Mouse (Mus musculus): ENCODE measurements around the gene Six3. TPM values are rescaled to one million over a fixed set of nuclear protein-coding genes. Genes with fewer than 3 reads are reported as not detected.
A peak's percentile ranks its signal among the peaks of the same experiment; 100 is the strongest.

Six3 gene
- total and polyA plus RNA-seq, 2 experiments from 2014 or later: 0.63 to 1.1 TPM

DNA sequence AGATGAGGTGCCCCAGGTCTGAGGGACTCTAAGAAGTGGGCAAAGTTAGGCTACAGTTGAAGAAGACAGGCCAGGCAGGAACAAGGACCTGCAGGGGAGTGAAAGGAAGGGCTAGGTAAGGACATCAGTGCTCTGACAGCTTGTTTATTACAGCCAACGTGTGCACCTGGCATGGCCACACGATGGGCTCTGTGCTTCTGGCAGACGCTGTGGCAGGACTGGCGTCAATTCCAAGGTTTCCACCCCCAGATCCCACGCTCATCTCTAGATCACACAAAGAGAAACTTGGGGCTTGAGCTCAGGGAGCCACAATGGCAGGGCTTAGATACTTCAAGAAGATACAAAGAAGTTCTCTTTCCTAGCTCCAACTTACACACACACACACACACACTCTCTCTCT, 48.1 kb downstream of the Six3 start:
- no peak for TF ChIP-seq CTCF (IDR thresholded peaks at IDR 0.05; ENCODE audit: low read depth)
- no peak overlapping the region for H3K4me2 ChIP-seq (ENCODE audit: low read depth, low read length)
- no peak overlapping the region for H3K4me3 ChIP-seq (ENCODE audit: low read length)
- H3K9me3 ChIP-seq (ENCODE audit: low read length): no peaks in the 10 kb centered on the region
- DNase-seq (ENCODE audit: low spot score): no peak
- 63% methylated on average over 5 of the region's 5 CpGs for WGBS
- H3K36me3 ChIP-seq (ENCODE audit: insufficient read depth, low read length): no peaks in the 10 kb centered on the region
- H3K27me3 ChIP-seq (ENCODE audit: insufficient read depth, low read length): peaks cover 4% of the 10 kb centered on the region; the same call in 1 of the 2 replicates
- no peaks in the 10 kb centered on the region for H3K4me1 ChIP-seq (ENCODE audit: insufficient read depth, low read length)
- no peak overlapping the region for H3K9ac ChIP-seq (replicated peaks; ENCODE audit: low read length)
- no peak for ATAC-seq
- no peak overlapping the region for H3K27ac ChIP-seq

DNA sequence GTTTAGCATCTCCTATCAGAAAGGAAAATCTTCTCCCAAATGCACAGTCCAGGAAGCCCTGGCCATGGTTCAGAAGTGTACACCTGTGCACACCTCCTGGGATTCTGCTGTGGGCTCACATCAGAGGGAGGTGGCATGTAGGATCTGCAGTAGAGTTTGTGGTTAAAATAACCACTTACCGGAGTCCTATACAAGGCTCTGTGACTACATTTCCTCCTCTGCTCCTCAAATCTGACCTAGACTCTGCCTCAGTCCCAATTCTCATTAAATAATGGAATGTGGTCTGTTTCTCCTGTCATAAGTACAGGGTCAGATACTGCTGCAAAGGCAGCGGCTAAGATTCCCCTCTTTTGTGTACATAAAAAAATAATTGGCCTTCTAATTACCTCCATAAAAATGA, 50.8 kb downstream of the Six3 start:
- no peaks in the 10 kb centered on the region for H3K4me1 ChIP-seq (ENCODE audit: insufficient read depth, low read length)
- no peak for TF ChIP-seq CTCF (IDR thresholded peaks at IDR 0.05; ENCODE audit: low read depth)
- H3K27ac ChIP-seq: no peak overlapping the region
- peak overlapping the region; percentile 53 for H3K4me2 ChIP-seq (ENCODE audit: low read depth, low read length)
- H3K9me3 ChIP-seq (ENCODE audit: low read length): no peaks in the 10 kb centered on the region
- no peak for ATAC-seq
- no peaks in the 10 kb centered on the region for H3K36me3 ChIP-seq (ENCODE audit: insufficient read depth, low read length)
- DNase-seq (ENCODE audit: low spot score): no peak
- WGBS: 31% methylated on average over 2 of the region's 2 CpGs
- peak overlapping the region; percentile 18; the same call in 1 of the 2 replicates for H3K4me3 ChIP-seq (ENCODE audit: low read length)
- H3K27me3 ChIP-seq (ENCODE audit: insufficient read depth, low read length): peaks cover 9% of the 10 kb centered on the region
- no peak overlapping the region for H3K9ac ChIP-seq (replicated peaks; ENCODE audit: low read length)

DNA sequence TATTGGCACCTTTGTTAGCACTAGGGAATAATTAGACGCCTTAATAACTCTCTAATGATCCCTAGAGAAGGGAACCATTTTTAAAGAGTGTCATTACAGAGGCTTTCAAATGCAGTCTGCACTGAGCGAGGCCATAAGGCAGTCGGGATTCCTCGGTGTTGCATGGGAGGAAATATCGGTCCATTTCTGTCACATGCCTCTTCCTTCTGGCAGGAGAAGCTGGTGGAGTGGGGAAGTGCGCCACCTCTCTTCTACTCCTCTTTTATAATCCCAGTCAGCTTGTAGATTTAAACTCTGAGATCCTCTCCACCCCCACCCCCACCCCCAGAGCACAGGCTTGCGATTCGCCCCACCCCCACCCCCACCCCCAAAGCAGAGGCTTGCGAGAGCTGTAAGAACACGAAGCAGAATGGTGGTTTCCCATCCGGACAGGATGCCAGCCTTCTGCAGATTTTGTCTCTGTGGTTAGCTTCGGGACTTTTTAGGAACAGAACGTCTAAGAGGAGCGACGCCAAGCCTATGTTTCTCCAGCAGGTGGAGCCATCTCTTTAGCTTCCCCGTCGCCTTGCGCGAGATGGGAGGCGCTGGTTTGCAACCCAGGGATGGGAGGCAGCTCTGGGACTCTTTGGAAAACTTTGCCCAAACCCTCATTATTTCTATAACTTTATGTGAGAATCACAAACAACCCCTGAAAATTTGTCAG, 51.4 kb downstream of the Six3 start:
- H3K4me2 ChIP-seq (ENCODE audit: low read depth, low read length): peak overlapping the region; percentile 53
- TF ChIP-seq CTCF (IDR thresholded peaks at IDR 0.05; ENCODE audit: low read depth): peak; percentile 84
- peak; percentile 90 for ATAC-seq
- H3K36me3 ChIP-seq (ENCODE audit: insufficient read depth, low read length): no peaks in the 10 kb centered on the region
- peaks cover 9% of the 10 kb centered on the region for H3K27me3 ChIP-seq (ENCODE audit: insufficient read depth, low read length)
- no peak overlapping the region for H3K27ac ChIP-seq
- no peaks in the 10 kb centered on the region for H3K4me1 ChIP-seq (ENCODE audit: insufficient read depth, low read length)
- DNase-seq (ENCODE audit: low spot score): peak; percentile 92
- WGBS: 2% methylated on average over 20 of the region's 20 CpGs
- H3K9ac ChIP-seq (replicated peaks; ENCODE audit: low read length): no peak overlapping the region; the same call in 1 of the 2 replicates
- H3K4me3 ChIP-seq (ENCODE audit: low read length): peak overlapping the region; percentile 18
- no peaks in the 10 kb centered on the region for H3K9me3 ChIP-seq (ENCODE audit: low read length)

Other genes starting within 250 kb of the Six3 start
- gene Six2, start 74.7 kb downstream of the Six3 start, total RNA-seq (2014; rRNA removed): 0.42 and 1.2 TPM in 2 replicates
- 0.51 and 0.93 TPM in 2 replicates for gene Six2, start 74.7 kb downstream of the Six3 start, polyA plus RNA-seq (2015; fragmentation: Nextera tagmentation; extraction: Ambion mirVana)